Mouse (Mus musculus) brain, embryonic 14.5 days (tissue): ENCODE measurements around the gene Fam180a.

Source experiments
- CTCF ChIP-seq: fragments of 200-500 bp; IDR thresholded peaks from 2 replicates; pipeline ENCODE4 v1.5.1; 2012; ENCODE audit warnings: inconsistent platforms, mild to moderate bottlenecking, moderate library complexity, borderline replicate concordance; ENCODE audit not compliant: insufficient read depth, insufficient read length; ENCODE audit errors: extremely low read depth
- POLR2A ChIP-seq: fragments of 200-500 bp; IDR thresholded peaks from 2 replicates; pipeline ENCODE4 v1.6.1; 2012; ENCODE audit warnings: mild to moderate bottlenecking, inconsistent platforms, borderline replicate concordance; ENCODE audit not compliant: poor library complexity, insufficient read depth, insufficient read length, severe bottlenecking; ENCODE audit errors: extremely low read depth

DNA sequence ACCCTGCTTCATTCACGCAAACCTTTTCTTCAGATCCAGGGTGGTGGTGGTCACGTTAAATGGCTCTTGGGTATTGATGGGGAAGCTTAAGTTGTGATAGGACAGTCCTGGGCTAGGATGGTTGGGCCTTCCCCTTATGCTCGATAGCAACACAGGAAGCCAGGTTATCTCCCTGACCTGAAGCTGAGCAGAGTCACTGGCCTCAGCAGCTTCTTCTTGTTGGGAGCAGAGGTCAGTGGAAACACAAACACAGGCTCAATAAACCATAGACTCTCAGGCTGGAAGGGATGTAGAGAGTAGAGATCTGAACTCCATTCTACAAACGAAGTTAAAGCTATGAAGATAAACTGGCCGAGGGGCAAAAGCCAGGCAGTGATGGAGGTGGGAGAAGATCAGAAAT is 9.5 kb upstream of the Fam180a start:
- no peak for TF ChIP-seq CTCF
- no peak for TF ChIP-seq POLR2A
